Mouse (Mus musculus) intestine, embryonic 14.5 days (tissue): ENCODE measurements around the gene Kpna6. TPM values are rescaled to one million over a fixed set of nuclear protein-coding genes. Genes with fewer than 3 reads are reported as not detected.
A peak's percentile ranks its signal among the peaks of the same experiment; 100 is the strongest.

Experiments used
- ATAC-seq: fragments of 200-750 bp; cut with Nextera tagmentation; replicated peaks from 2 replicates; pipeline ENCODE4 v1.8.0; 2017; ENCODE audit warnings: low read depth, moderate number of reproducible peaks, moderate TSS enrichment, moderate library complexity; ENCODE audit not compliant: low FRiP score, low TSS enrichment
- DNase-seq: peaks from one replicate; pipeline ENCODE4 v3.0.0-alpha.2; 2018; ENCODE audit warnings: low spot score
- H3K27ac ChIP-seq: fragments of 300-500 bp; sonication (generic); 2 replicates; pipeline ENCODE4 v1.5.1; 2014; ENCODE audit warnings: low read depth, mild to moderate bottlenecking, control low read depth
- H3K27me3 ChIP-seq: fragments of 300-500 bp; sonication (generic); replicated peaks from 2 replicates; pipeline ENCODE4 v1.6.1; 2014; ENCODE audit warnings: low read length, control low read depth; ENCODE audit not compliant: control insufficient read depth, insufficient read depth
- H3K36me3 ChIP-seq: fragments of 300-500 bp; sonication (generic); 2 replicates; pipeline ENCODE4 v1.6.1; 2014; ENCODE audit warnings: low read length, control low read depth; ENCODE audit not compliant: control insufficient read depth, insufficient read depth
- H3K4me1 ChIP-seq: fragments of 300-500 bp; sonication (generic); replicated peaks from 2 replicates; pipeline ENCODE4 v1.6.1; 2014; ENCODE audit warnings: low read length, control low read depth, mixed read lengths; ENCODE audit not compliant: control insufficient read depth, insufficient read depth
- H3K4me2 ChIP-seq: fragments of 300-500 bp; sonication (generic); 2 replicates; pipeline ENCODE4 v1.6.1; 2014; ENCODE audit warnings: low read length
- H3K4me3 ChIP-seq: fragments of 300-500 bp; sonication (generic); 2 replicates; pipeline ENCODE4 v1.5.1; 2014; ENCODE audit warnings: low read depth, low read length, control low read depth, mixed read lengths
- H3K9ac ChIP-seq: fragments of 300-500 bp; sonication (generic); 2 replicates; pipeline ENCODE4 v1.6.1; 2014; ENCODE audit warnings: mild to moderate bottlenecking, low read length
- H3K9me3 ChIP-seq: fragments of 300-500 bp; sonication (generic); 2 replicates; pipeline ENCODE4 v1.6.1; 2016; ENCODE audit warnings: low read length, control low read depth; ENCODE audit not compliant: control insufficient read depth
- WGBS: fragments of 180-500 bp; shearing (Covaris S2); extraction: QIAGEN DNeasy Blood & Tissue Kit; methylation state at CpG from one replicate; pipeline ENCODE4 v1.1.7; 2014; 5-methylcytosine and 5-hydroxymethylcytosine counted together
- polyA plus RNA-seq: library from polyadenylated mRNA; unstranded; fragments of >200 nt; fragmentation: Nextera tagmentation; extraction: Ambion mirVana; gene quantifications from 2 replicates; pipeline ENCODE4 v1.2.1, GENCODE M21; 2014

Gene Kpna6
- polyA plus RNA-seq, 1 experiment from 2014 or later = 13.3 TPM

- no peaks in the 10 kb centered on the region for H3K27me3 ChIP-seq
- no peak overlapping the region for H3K4me2 ChIP-seq
- no peak overlapping the region for H3K4me3 ChIP-seq
- H3K4me1 ChIP-seq = peaks cover 6% of the 10 kb centered on the region; the same call in 1 of the 2 replicates
- H3K27ac ChIP-seq = no peak overlapping the region
- no peak for DNase-seq
- peaks cover 56% of the 10 kb centered on the region for H3K36me3 ChIP-seq
- WGBS = 85% methylated on average over 3 of the region's 3 CpGs
- H3K9ac ChIP-seq = no peak overlapping the region
- no peaks in the 10 kb centered on the region for H3K9me3 ChIP-seq
- no peak for ATAC-seq
Observed at GRCm38 (mm10) chr4:129662255-129662813, 10.2 kb downstream of the Kpna6 start.

DNA sequence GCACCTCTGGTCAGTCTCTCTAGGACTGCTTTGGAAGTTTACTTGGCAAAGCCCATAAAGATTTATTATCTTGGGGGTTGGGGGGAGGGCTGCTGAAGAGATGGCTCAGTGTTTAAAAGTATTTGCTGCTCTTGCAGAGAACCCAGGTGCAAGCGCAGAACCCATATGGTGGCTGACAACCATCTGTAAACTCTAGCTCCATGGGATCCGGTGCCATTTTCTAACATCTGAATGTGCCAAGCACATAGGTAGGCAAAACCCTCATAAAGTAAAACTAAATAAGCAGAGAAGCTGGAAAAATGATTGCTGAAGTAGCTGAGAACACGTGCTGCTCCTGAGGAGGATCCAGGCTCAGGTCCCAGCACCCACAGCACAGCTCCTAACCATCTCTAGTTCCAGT, 11.0 kb downstream of the Kpna6 start:
- Histone ChIP-seq H3K27ac (peak overlapping the region; percentile 23; the same call in 1 of the 2 replicates), H3K9me3 (no peaks in the 10 kb centered on the region), H3K36me3 (peaks cover 60% of the 10 kb centered on the region), H3K4me3 (no peak overlapping the region), H3K4me2 (no peak overlapping the region), H3K27me3 (no peaks in the 10 kb centered on the region), H3K9ac (no peak overlapping the region), H3K4me1 (peaks cover 6% of the 10 kb centered on the region; the same call in 1 of the 2 replicates)
- DNase-seq (no peak), ATAC-seq (no peak)
- 42% methylated on average over 3 of the region's 3 CpGs for WGBS

DNA sequence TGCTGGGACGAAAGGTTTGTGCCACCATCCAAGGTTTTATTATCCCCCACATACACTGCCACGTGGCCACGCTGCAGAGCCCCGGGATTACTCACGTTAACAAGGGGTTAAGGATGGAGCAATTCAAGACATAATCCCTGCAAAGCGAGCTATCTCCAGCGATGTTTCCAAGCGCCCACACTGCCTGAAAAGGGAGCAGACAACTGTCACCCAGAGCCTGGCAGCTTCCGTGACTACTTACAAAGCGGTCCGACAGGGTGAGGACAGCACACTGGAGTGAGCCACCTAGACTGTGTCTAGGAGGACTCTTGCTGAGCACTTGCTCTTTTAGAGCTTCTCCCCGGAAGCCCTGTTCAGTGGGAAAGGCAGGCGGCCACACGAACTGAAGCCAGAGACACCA, 17.8 kb downstream of the Kpna6 start:
- no peaks in the 10 kb centered on the region for H3K9me3 ChIP-seq
- H3K9ac ChIP-seq = no peak overlapping the region
- 90% methylated on average over 14 of the region's 14 CpGs for WGBS
- H3K4me3 ChIP-seq = no peak overlapping the region
- H3K4me2 ChIP-seq = no peak overlapping the region
- H3K27ac ChIP-seq = no peak overlapping the region
- DNase-seq = no peak
- no peak for ATAC-seq
- H3K4me1 ChIP-seq = no peaks in the 10 kb centered on the region
- H3K27me3 ChIP-seq = no peaks in the 10 kb centered on the region
- H3K36me3 ChIP-seq = peaks cover 98% of the 10 kb centered on the region

GRCm38 (mm10) chr4:129650359-129650758, 22.2 kb downstream of the Kpna6 start:
- no peaks in the 10 kb centered on the region for H3K4me1 ChIP-seq

DNA sequence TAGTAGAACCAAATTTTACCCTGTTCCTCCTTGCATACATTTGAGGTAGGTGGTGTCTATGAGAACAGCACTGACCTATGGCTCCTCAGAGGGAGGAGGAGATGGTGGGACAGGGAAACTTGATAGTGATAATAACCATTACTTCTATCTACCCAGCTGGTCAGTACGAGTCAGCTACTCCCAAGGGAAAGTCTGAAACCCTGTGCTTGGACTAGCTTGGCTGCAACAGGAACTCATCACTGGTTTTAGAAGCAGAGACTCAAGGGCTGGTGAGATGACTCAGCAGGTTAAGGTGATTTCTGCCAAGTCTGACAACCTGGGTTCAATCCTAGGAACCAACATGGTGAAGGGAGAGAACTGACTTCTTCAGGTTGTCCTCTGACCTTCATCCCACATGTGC, 23.9 kb downstream of the Kpna6 start:
- no peak for DNase-seq
- H3K27ac ChIP-seq = no peak overlapping the region
- no peak overlapping the region for H3K4me2 ChIP-seq
- H3K4me3 ChIP-seq = no peak overlapping the region
- peaks cover 96% of the 10 kb centered on the region for H3K36me3 ChIP-seq
- no peaks in the 10 kb centered on the region for H3K9me3 ChIP-seq
- 78% methylated on average over 1 of the region's 1 CpGs for WGBS
- no peak overlapping the region for H3K9ac ChIP-seq
- no peak for ATAC-seq
- no peaks in the 10 kb centered on the region for H3K4me1 ChIP-seq
- no peaks in the 10 kb centered on the region for H3K27me3 ChIP-seq

More at GRCm38 (mm10) chr4:129650359-129650758, 22.2 kb downstream of the Kpna6 start:
- no peak overlapping the region for H3K4me3 ChIP-seq
- 96% methylated on average over 8 of the region's 8 CpGs for WGBS
- DNase-seq (no peak), ATAC-seq (no peak)
- no peak overlapping the region for H3K4me2 ChIP-seq
- no peak overlapping the region for H3K9ac ChIP-seq
- no peaks in the 10 kb centered on the region for H3K9me3 ChIP-seq
- H3K36me3 ChIP-seq = peaks cover 98% of the 10 kb centered on the region
- H3K27me3 ChIP-seq = no peaks in the 10 kb centered on the region
- no peak overlapping the region for H3K27ac ChIP-seq

DNA sequence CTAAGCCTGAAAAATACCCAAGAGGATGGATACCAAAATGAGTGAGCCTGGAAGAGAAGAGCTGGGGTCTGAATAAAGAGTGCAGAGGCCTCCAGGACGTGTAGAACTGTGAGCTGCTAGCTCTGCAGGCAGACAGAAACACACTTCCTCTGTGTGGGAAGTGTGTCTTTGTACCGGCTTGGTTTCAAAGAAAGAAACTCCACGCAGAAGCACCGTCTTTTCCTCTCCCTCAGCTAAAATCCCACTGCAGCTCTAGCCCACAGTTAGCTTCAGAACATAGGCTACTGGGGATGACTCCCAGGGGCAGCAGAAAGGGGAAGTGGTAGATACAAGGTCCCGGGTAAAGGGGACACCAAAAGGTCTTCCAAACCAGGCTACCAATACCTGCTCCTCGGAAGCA, 27.4 kb downstream of the Kpna6 start:
- ATAC-seq = no peak
- 86% methylated on average over 6 of the region's 6 CpGs for WGBS

DNA sequence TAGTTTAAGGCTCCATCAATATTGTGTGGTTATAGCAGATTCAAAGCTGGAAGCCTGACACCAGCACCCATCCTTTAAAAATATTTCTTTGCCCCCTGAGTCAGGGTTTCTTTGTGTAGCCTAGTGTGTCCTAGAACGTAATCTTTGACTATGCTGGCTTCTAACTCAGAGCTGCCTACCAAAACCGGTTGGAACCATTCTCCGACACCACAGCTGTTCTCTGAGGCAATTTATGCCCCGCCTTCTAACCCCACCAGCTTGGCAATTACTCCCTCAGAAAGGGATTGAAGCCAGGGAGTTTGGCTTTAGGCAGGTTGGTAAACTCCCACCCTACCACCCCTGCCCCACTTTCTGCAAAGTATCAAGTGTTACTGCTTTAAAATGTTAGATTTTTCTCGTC, 30.8 kb downstream of the Kpna6 start:
- H3K36me3 ChIP-seq = peaks cover 58% of the 10 kb centered on the region
- no peak overlapping the region for H3K9ac ChIP-seq
- H3K4me3 ChIP-seq = peak overlapping the region; percentile 67; the same call in 1 of the 2 replicates
- 54% methylated on average over 5 of the region's 5 CpGs for WGBS
- ATAC-seq (no peak), DNase-seq (no peak)
- H3K4me2 ChIP-seq = peak overlapping the region; percentile 90
- H3K4me1 ChIP-seq = peaks cover 21% of the 10 kb centered on the region
- no peak overlapping the region for H3K27ac ChIP-seq
- no peaks in the 10 kb centered on the region for H3K9me3 ChIP-seq
- H3K27me3 ChIP-seq = no peaks in the 10 kb centered on the region

More for the DNA sequence above, 27.4 kb downstream of the Kpna6 start:
- DNase-seq = no peak
- no peaks in the 10 kb centered on the region for H3K9me3 ChIP-seq
- H3K27ac ChIP-seq = no peak overlapping the region
- no peak overlapping the region for H3K9ac ChIP-seq
- no peaks in the 10 kb centered on the region for H3K27me3 ChIP-seq
- H3K4me1 ChIP-seq = peaks cover 5% of the 10 kb centered on the region; the same call in 1 of the 2 replicates
- H3K4me3 ChIP-seq = no peak overlapping the region
- H3K36me3 ChIP-seq = peaks cover 67% of the 10 kb centered on the region
- H3K4me2 ChIP-seq = no peak overlapping the region

DNA sequence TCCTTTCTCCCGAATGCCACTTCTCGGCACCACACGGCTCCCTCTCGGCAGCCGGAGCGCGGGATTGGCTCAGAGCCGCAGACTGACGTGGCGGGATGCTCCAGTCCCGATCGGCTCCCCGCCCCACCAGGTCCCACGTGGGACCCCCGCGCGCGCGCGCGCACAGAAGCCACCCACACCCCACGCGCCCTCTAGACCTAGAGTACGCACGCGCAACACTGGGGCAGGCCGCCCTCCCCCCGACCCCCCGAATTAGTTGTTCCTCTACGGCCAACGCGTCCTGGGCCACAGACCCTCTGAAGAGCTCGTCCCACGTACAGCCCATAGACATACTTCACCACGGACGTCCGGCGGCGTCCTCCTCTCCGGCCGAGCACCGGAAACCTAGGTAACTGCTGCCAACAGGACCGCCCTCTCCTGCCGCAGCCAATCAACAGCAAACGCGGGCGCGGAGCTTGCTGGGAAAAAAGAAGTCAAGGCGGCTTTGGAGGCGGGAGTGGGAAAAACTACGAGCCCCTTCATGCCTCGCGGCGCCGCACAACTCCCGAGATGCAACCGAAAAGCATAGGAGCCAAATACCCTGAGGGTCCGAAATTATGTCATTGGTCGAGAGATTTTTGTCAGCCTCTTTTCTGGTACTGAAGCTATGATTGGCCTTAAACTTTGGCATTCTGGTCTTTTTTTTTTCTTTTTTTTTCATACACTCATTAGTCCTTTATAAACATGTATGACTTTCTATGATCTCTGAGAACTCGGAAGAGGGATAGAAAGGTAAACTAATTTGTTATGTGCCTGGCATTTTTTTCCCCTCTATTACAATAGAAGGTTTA, 31.7 kb downstream of the Kpna6 start, which contains the start of gene Txlna:
Gene Txlna (minus strand): TSS at position 428 of the 830 bp plus-strand sequence.
- DNase-seq (peak; percentile 97), ATAC-seq (peak; percentile 96)
- H3K36me3 ChIP-seq = peaks cover 58% of the 10 kb centered on the region
- H3K4me3 ChIP-seq = peak within 1 kb of the TSS; percentile 67
- H3K27ac ChIP-seq = peak within 1 kb of the TSS; percentile 87
- H3K4me1 ChIP-seq = peaks cover 21% of the 10 kb centered on the region
- H3K27me3 ChIP-seq = no peaks in the 10 kb centered on the region
- no peaks in the 10 kb centered on the region for H3K9me3 ChIP-seq
- H3K4me2 ChIP-seq = peak within 1 kb of the TSS; percentile 90
- WGBS = under 1% methylated on average over 59 of the region's 60 CpGs
- H3K9ac ChIP-seq = peak within 1 kb of the TSS; percentile 59
